Mouse (Mus musculus) neural tube, embryonic 11.5 days (tissue): ENCODE results near the gene Lrig2. TPM values are rescaled to one million over a fixed set of nuclear protein-coding genes. Genes with fewer than 3 reads are reported as not detected.

Experiments used
- ATAC-seq: fragments of 200-750 bp; cut with Nextera tagmentation; 2 replicates; pipeline ENCODE4 v1.8.0; 2017; ENCODE audit warnings: moderate number of reproducible peaks, mild to moderate bottlenecking, moderate TSS enrichment, moderate library complexity; ENCODE audit not compliant: insufficient read depth, low FRiP score, low TSS enrichment
- DNase-seq: peaks from one replicate; pipeline ENCODE4 v3.0.0-alpha.2; 2015; ENCODE audit warnings: low spot score
- H3K27ac ChIP-seq: fragments of 300-500 bp; sonication (generic); 2 replicates; pipeline ENCODE4 v1.5.1; 2014; ENCODE audit warnings: low read depth, mild to moderate bottlenecking, low read length
- H3K27me3 ChIP-seq: fragments of 300-500 bp; sonication (generic); 2 replicates; pipeline ENCODE4 v1.6.1; 2014; ENCODE audit warnings: mild to moderate bottlenecking, low read length, mixed read lengths; ENCODE audit not compliant: control insufficient read depth, insufficient read depth
- H3K36me3 ChIP-seq: fragments of 300-500 bp; sonication (generic); 2 replicates; pipeline ENCODE4 v1.6.1; 2014; ENCODE audit warnings: mild to moderate bottlenecking, low read length, moderate library complexity, mixed read lengths; ENCODE audit not compliant: control insufficient read depth, insufficient read depth
- H3K4me1 ChIP-seq: fragments of 300-500 bp; sonication (generic); 2 replicates; pipeline ENCODE4 v1.6.1; 2014; ENCODE audit warnings: low read length, mixed read lengths; ENCODE audit not compliant: control insufficient read depth, insufficient read depth
- H3K4me2 ChIP-seq: fragments of 300-500 bp; sonication (generic); 2 replicates; pipeline ENCODE4 v1.6.1; 2014; ENCODE audit warnings: low read depth, mild to moderate bottlenecking, moderate library complexity
- H3K4me3 ChIP-seq: fragments of 300-500 bp; sonication (generic); 2 replicates; pipeline ENCODE4 v1.5.1; 2014; ENCODE audit warnings: low read depth, low read length
- H3K9ac ChIP-seq: fragments of 300-500 bp; sonication (generic); 2 replicates; pipeline ENCODE4 v1.6.1; 2014; ENCODE audit warnings: mild to moderate bottlenecking, low read length
- H3K9me3 ChIP-seq: fragments of 300-500 bp; sonication (generic); 2 replicates; pipeline ENCODE4 v1.6.1; 2016; ENCODE audit warnings: low read length; ENCODE audit not compliant: control insufficient read depth
- WGBS: fragments of 180-500 bp; shearing (Covaris S2); extraction: QIAGEN DNeasy Blood & Tissue Kit; methylation state at CpG from one replicate; pipeline ENCODE4 v1.1.7; 2014; 5-methylcytosine and 5-hydroxymethylcytosine counted together
- polyA plus RNA-seq: library from polyadenylated mRNA; unstranded; fragments of >200 nt; fragmentation: Nextera tagmentation; extraction: Ambion mirVana; gene quantifications from 2 replicates; pipeline ENCODE4 v1.2.1, GENCODE M21; 2014

The Lrig2 gene
- polyA plus RNA-seq, 1 experiment from 2014 or later: 30.2 TPM

- no peaks in the 10 kb centered on the region for H3K27me3 ChIP-seq
- no peak overlapping the region for H3K4me3 ChIP-seq
- 0 out of 2 replicates have a peak, but pooled peaks cover 5% of the 10 kb centered on the region for H3K4me1 ChIP-seq
- no peaks in the 10 kb centered on the region for H3K9me3 ChIP-seq
- ATAC-seq (no peak), DNase-seq (no peak)
- H3K27ac ChIP-seq: no peak overlapping the region
- WGBS: 27% methylated on average over 9 of the region's 9 CpGs
- H3K36me3 ChIP-seq: no peaks in the 10 kb centered on the region
- H3K4me2 ChIP-seq: no peak overlapping the region
- H3K9ac ChIP-seq: no peak overlapping the region
Measured at GRCm38 (mm10) chr3:104540480-104541138, 28.9 kb upstream of the Lrig2 start.

- no peak for ATAC-seq
- no peaks in the 10 kb centered on the region for H3K36me3 ChIP-seq
- no peaks in the 10 kb centered on the region for H3K4me1 ChIP-seq
- no peak for DNase-seq
- H3K9me3 ChIP-seq: no peaks in the 10 kb centered on the region
- H3K4me2 ChIP-seq: no peak overlapping the region
- WGBS: 85% methylated on average over 1 of the region's 1 CpGs
- no peak overlapping the region for H3K9ac ChIP-seq
- no peak overlapping the region for H3K4me3 ChIP-seq
- H3K27me3 ChIP-seq: no peaks in the 10 kb centered on the region
- no peak overlapping the region for H3K27ac ChIP-seq
Measured at GRCm38 (mm10) chr3:104533223-104533622, 21.5 kb upstream of the Lrig2 start.

GRCm38 (mm10) chr3:104526115-104526882 lies 14.6 kb upstream of the Lrig2 start:
- no peaks in the 10 kb centered on the region for H3K4me1 ChIP-seq
- no peaks in the 10 kb centered on the region for H3K27me3 ChIP-seq
- H3K9me3 ChIP-seq: no peaks in the 10 kb centered on the region
- WGBS: 72% methylated on average over 4 of the region's 4 CpGs
- no peak for ATAC-seq
- H3K27ac ChIP-seq: no peak overlapping the region
- no peak overlapping the region for H3K4me3 ChIP-seq
- DNase-seq: no peak
- H3K36me3 ChIP-seq: no peaks in the 10 kb centered on the region
- no peak overlapping the region for H3K9ac ChIP-seq
- H3K4me2 ChIP-seq: no peak overlapping the region

- 39% methylated on average over 2 of the region's 2 CpGs for WGBS
- DNase-seq (no peak), ATAC-seq (no peak)
- no peaks in the 10 kb centered on the region for H3K9me3 ChIP-seq
- no peak overlapping the region for H3K27ac ChIP-seq
- no peak overlapping the region for H3K9ac ChIP-seq
- no peak overlapping the region for H3K4me2 ChIP-seq
- no peaks in the 10 kb centered on the region for H3K27me3 ChIP-seq
- H3K4me3 ChIP-seq: no peak overlapping the region
- no peaks in the 10 kb centered on the region for H3K4me1 ChIP-seq
- no peaks in the 10 kb centered on the region for H3K36me3 ChIP-seq
Measured at GRCm38 (mm10) chr3:104525516-104525915, 13.8 kb upstream of the Lrig2 start.

GRCm38 (mm10) chr3:104525029-104525428 lies 13.3 kb upstream of the Lrig2 start:
- Histone ChIP-seq H3K9me3 (no peaks in the 10 kb centered on the region), H3K27ac (no peak overlapping the region), H3K4me1 (no peaks in the 10 kb centered on the region), H3K36me3 (no peaks in the 10 kb centered on the region), H3K4me2 (no peak overlapping the region), H3K9ac (no peak overlapping the region), H3K27me3 (no peaks in the 10 kb centered on the region), H3K4me3 (no peak overlapping the region)
- WGBS: 85% methylated on average over 1 of the region's 1 CpGs
- no peak for ATAC-seq
- DNase-seq: no peak

- ATAC-seq (no peak), DNase-seq (no peak)
- Histone ChIP-seq H3K9me3 (no peaks in the 10 kb centered on the region), H3K9ac (no peak overlapping the region), H3K4me1 (no peaks in the 10 kb centered on the region), H3K27me3 (no peaks in the 10 kb centered on the region), H3K4me2 (no peak overlapping the region), H3K4me3 (no peak overlapping the region), H3K36me3 (no peaks in the 10 kb centered on the region), H3K27ac (no peak overlapping the region)
- 84% methylated on average over 4 of the region's 4 CpGs for WGBS
Measured at GRCm38 (mm10) chr3:104523333-104523871, 11.7 kb upstream of the Lrig2 start.

- 53% methylated on average over 3 of the region's 3 CpGs for WGBS
- H3K27ac ChIP-seq: no peak overlapping the region
- no peak for DNase-seq
- no peak overlapping the region for H3K9ac ChIP-seq
- no peaks in the 10 kb centered on the region for H3K4me1 ChIP-seq
- H3K4me3 ChIP-seq: no peak overlapping the region
- H3K4me2 ChIP-seq: no peak overlapping the region
- H3K36me3 ChIP-seq: no peaks in the 10 kb centered on the region
- H3K27me3 ChIP-seq: no peaks in the 10 kb centered on the region
- ATAC-seq: no peak
- H3K9me3 ChIP-seq: no peaks in the 10 kb centered on the region
Measured at GRCm38 (mm10) chr3:104521341-104521924, 9.7 kb upstream of the Lrig2 start.

GRCm38 (mm10) chr3:104520471-104520870 lies 8.8 kb upstream of the Lrig2 start:
- Histone ChIP-seq H3K4me1 (no peaks in the 10 kb centered on the region), H3K36me3 (no peaks in the 10 kb centered on the region), H3K4me2 (no peak overlapping the region), H3K27me3 (no peaks in the 10 kb centered on the region), H3K9ac (no peak overlapping the region), H3K9me3 (no peaks in the 10 kb centered on the region), H3K4me3 (no peak overlapping the region), H3K27ac (no peak overlapping the region)
- DNase-seq (no peak), ATAC-seq (no peak)
- WGBS: 74% methylated on average over 3 of the region's 3 CpGs
